Mouse (Mus musculus): ENCODE data around the gene Gm4133.
"Not testable (repeated sequence)": the region's sequence is repeated elsewhere in the genome, so short reads cannot be mapped to it uniquely, and the experiment has no call there.

Gene Gm4133

DNA sequence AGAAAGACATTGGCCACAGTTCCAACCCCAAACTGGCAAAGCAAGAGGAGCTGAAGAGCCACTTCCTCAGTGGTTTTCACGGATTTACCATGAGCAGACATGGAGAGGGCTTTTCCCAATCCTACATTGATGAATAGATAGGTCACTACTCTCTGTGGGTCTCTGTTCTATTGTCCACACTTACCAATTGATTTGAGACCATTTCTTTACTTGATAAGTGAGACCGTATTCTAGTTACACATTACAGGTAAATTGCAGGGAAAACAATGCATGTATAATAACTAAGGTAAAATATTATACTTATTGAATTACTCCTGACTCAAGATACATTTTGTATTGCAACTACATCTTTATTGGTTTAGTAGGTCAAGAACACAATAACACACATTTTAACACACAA lies at the start of gene Gm4133:
TSS of gene Gm4133 (minus strand) at position 101 of the 400 bp plus-strand sequence.
- not testable (repeated sequence) for DNase-seq

DNA sequence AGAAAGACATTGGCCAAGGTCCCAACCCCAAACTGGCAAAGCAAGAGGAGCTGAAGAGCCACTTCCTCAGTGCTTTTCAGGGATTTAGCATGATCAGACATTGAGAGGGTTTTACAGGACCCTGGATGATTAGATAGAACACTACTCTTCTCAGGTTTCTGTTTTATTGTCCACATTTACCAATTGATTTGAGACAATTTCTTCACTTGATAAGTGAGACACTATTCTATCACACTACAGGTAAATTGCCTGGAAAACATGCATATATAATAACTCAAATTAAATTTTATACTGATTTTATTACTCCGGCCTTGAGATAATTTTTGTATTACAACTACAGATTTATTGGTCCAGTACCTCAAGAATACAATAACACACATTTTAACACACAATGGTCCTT lies 41.4 kb upstream of the Gm4133 start, which contains the start of gene Gm5728:
TSS of gene Gm5728 (minus strand) at position 101 of the 400 bp plus-strand sequence.
- DNase-seq = not testable (repeated sequence)

Data from kidney, postnatal 14 days (tissue).